Mouse (Mus musculus) neural tube, embryonic 14.5 days (tissue): ENCODE results near the gene Nrxn3. TPM values are rescaled to one million over a fixed set of nuclear protein-coding genes. Genes with fewer than 3 reads are reported as not detected.

Source experiments
- ATAC-seq: fragments of 200-750 bp; cut with Nextera tagmentation; 2 replicates; pipeline ENCODE4 v1.8.0; 2017; ENCODE audit warnings: low read depth, mild to moderate bottlenecking, moderate TSS enrichment, moderate library complexity
- H3K27ac ChIP-seq: fragments of 300-500 bp; sonication (generic); 2 replicates; pipeline ENCODE4 v1.5.1; 2014; ENCODE audit warnings: low read depth, mild to moderate bottlenecking, control low read depth, low read length, moderate library complexity, mixed read lengths
- H3K27me3 ChIP-seq: fragments of 300-500 bp; sonication (generic); 2 replicates; pipeline ENCODE4 v1.6.1; 2014; ENCODE audit warnings: low read length; ENCODE audit not compliant: control insufficient read depth, insufficient read depth
- H3K36me3 ChIP-seq: fragments of 300-500 bp; sonication (generic); 2 replicates; pipeline ENCODE4 v1.6.1; 2014; ENCODE audit warnings: low read length, mixed read lengths; ENCODE audit not compliant: control insufficient read depth, insufficient read depth
- H3K4me1 ChIP-seq: fragments of 300-500 bp; sonication (generic); 2 replicates; pipeline ENCODE4 v1.6.1; 2014; ENCODE audit warnings: low read length; ENCODE audit not compliant: control insufficient read depth, insufficient read depth
- H3K4me2 ChIP-seq: fragments of 300-500 bp; sonication (generic); 2 replicates; pipeline ENCODE4 v1.6.1; 2014; ENCODE audit warnings: mild to moderate bottlenecking, low read depth, low read length, control low read depth
- H3K4me3 ChIP-seq: fragments of 300-500 bp; sonication (generic); 2 replicates; pipeline ENCODE4 v1.5.1; 2014; ENCODE audit warnings: low read depth, low read length, control low read depth, mixed read lengths
- H3K9ac ChIP-seq: fragments of 300-500 bp; sonication (generic); replicated peaks from 2 replicates; pipeline ENCODE4 v1.6.1; 2014; ENCODE audit warnings: low read depth, mild to moderate bottlenecking, control low read depth, low read length, mixed read lengths
- H3K9me3 ChIP-seq: fragments of 300-500 bp; sonication (generic); 2 replicates; pipeline ENCODE4 v1.6.1; 2016; ENCODE audit warnings: low read length; ENCODE audit not compliant: control insufficient read depth
- WGBS: fragments of 180-500 bp; shearing (Covaris S2); extraction: QIAGEN DNeasy Blood & Tissue Kit; methylation state at CpG from one replicate; pipeline ENCODE4 v1.1.7; 2014; 5-methylcytosine and 5-hydroxymethylcytosine counted together
- polyA plus RNA-seq: library from polyadenylated mRNA; unstranded; fragments of >200 nt; fragmentation: Nextera tagmentation; extraction: Ambion mirVana; gene quantifications from 2 replicates; pipeline ENCODE4 v1.2.1, GENCODE M21; 2014

The Nrxn3 gene
- polyA plus RNA-seq, 1 experiment from 2014 or later = 159 TPM

- Histone ChIP-seq H3K4me2 (no peak overlapping the region), H3K9ac (no peak overlapping the region), H3K9me3 (no peaks in the 10 kb centered on the region), H3K4me3 (no peak overlapping the region), H3K27me3 (no peaks in the 10 kb centered on the region), H3K4me1 (no peaks in the 10 kb centered on the region), H3K27ac (no peak overlapping the region), H3K36me3 (no peaks in the 10 kb centered on the region)
- WGBS = 78% methylated on average over 5 of the region's 5 CpGs
- no peak for ATAC-seq
Measured at GRCm38 (mm10) chr12:89946522-89946921, 1223.8 kb downstream of the Nrxn3 start.

GRCm38 (mm10) chr12:89953237-89953636, 1230.6 kb downstream of the Nrxn3 start:
- H3K4me3 ChIP-seq = no peak overlapping the region
- no peaks in the 10 kb centered on the region for H3K36me3 ChIP-seq
- no peak for ATAC-seq
- H3K4me1 ChIP-seq = no peaks in the 10 kb centered on the region
- H3K9me3 ChIP-seq = no peaks in the 10 kb centered on the region
- H3K27ac ChIP-seq = no peak overlapping the region
- no peak overlapping the region for H3K9ac ChIP-seq
- no peak overlapping the region for H3K4me2 ChIP-seq
- no peaks in the 10 kb centered on the region for H3K27me3 ChIP-seq

GRCm38 (mm10) chr12:89953649-89954048, 1231.0 kb downstream of the Nrxn3 start:
- ATAC-seq = no peak
- H3K27ac ChIP-seq = no peak overlapping the region
- no peak overlapping the region for H3K9ac ChIP-seq
- H3K36me3 ChIP-seq = no peaks in the 10 kb centered on the region
- H3K27me3 ChIP-seq = no peaks in the 10 kb centered on the region
- H3K4me3 ChIP-seq = no peak overlapping the region
- H3K4me2 ChIP-seq = no peak overlapping the region
- no peaks in the 10 kb centered on the region for H3K4me1 ChIP-seq
- H3K9me3 ChIP-seq = no peaks in the 10 kb centered on the region
- 58% methylated on average over 3 of the region's 3 CpGs for WGBS

GRCm38 (mm10) chr12:89954441-89955070, 1231.9 kb downstream of the Nrxn3 start:
- no peak for ATAC-seq
- Histone ChIP-seq H3K9me3 (no peaks in the 10 kb centered on the region), H3K9ac (no peak overlapping the region), H3K36me3 (no peaks in the 10 kb centered on the region), H3K4me2 (no peak overlapping the region), H3K4me1 (no peaks in the 10 kb centered on the region), H3K27me3 (no peaks in the 10 kb centered on the region), H3K27ac (no peak overlapping the region), H3K4me3 (no peak overlapping the region)
- 68% methylated on average over 5 of the region's 5 CpGs for WGBS

GRCm38 (mm10) chr12:89963073-89963472, 1240.4 kb downstream of the Nrxn3 start:
- Histone ChIP-seq H3K36me3 (no peaks in the 10 kb centered on the region), H3K27ac (no peak overlapping the region), H3K4me2 (no peak overlapping the region), H3K27me3 (no peaks in the 10 kb centered on the region), H3K9ac (no peak overlapping the region), H3K4me1 (no peaks in the 10 kb centered on the region), H3K9me3 (no peaks in the 10 kb centered on the region), H3K4me3 (no peak overlapping the region)
- WGBS = 76% methylated on average over 1 of the region's 1 CpGs
- ATAC-seq = no peak

- no peak overlapping the region for H3K4me2 ChIP-seq
- no peaks in the 10 kb centered on the region for H3K36me3 ChIP-seq
- H3K9me3 ChIP-seq = no peaks in the 10 kb centered on the region
- no peaks in the 10 kb centered on the region for H3K27me3 ChIP-seq
- H3K4me3 ChIP-seq = no peak overlapping the region
- no peaks in the 10 kb centered on the region for H3K4me1 ChIP-seq
- ATAC-seq = no peak
- WGBS = 94% methylated on average over 4 of the region's 4 CpGs
- no peak overlapping the region for H3K27ac ChIP-seq
- no peak overlapping the region for H3K9ac ChIP-seq
Measured at GRCm38 (mm10) chr12:89976648-89977047, 1254.0 kb downstream of the Nrxn3 start.

GRCm38 (mm10) chr12:89977479-89977878, 1254.8 kb downstream of the Nrxn3 start:
- no peak overlapping the region for H3K4me2 ChIP-seq
- no peaks in the 10 kb centered on the region for H3K36me3 ChIP-seq
- 80% methylated on average over 5 of the region's 5 CpGs for WGBS
- no peak overlapping the region for H3K9ac ChIP-seq
- H3K9me3 ChIP-seq = no peaks in the 10 kb centered on the region
- no peaks in the 10 kb centered on the region for H3K27me3 ChIP-seq
- H3K4me3 ChIP-seq = no peak overlapping the region
- no peak for ATAC-seq
- no peaks in the 10 kb centered on the region; the same call in 1 of the 2 replicates for H3K4me1 ChIP-seq
- no peak overlapping the region for H3K27ac ChIP-seq

- Histone ChIP-seq H3K9me3 (no peaks in the 10 kb centered on the region), H3K4me2 (no peak overlapping the region), H3K27me3 (no peaks in the 10 kb centered on the region), H3K9ac (no peak overlapping the region), H3K36me3 (no peaks in the 10 kb centered on the region), H3K4me1 (peaks cover 7% of the 10 kb centered on the region; the same call in 1 of the 2 replicates), H3K4me3 (no peak overlapping the region), H3K27ac (no peak overlapping the region)
- ATAC-seq = no peak
- 86% methylated on average over 1 of the region's 1 CpGs for WGBS
Measured at GRCm38 (mm10) chr12:89979190-89979589, 1256.5 kb downstream of the Nrxn3 start.

GRCm38 (mm10) chr12:89982445-89982844, 1259.8 kb downstream of the Nrxn3 start:
- no peak overlapping the region; the same call in 1 of the 2 replicates for H3K27ac ChIP-seq
- no peak overlapping the region for H3K4me3 ChIP-seq
- 46% methylated on average over 5 of the region's 5 CpGs for WGBS
- H3K36me3 ChIP-seq = no peaks in the 10 kb centered on the region
- H3K9ac ChIP-seq = no peak overlapping the region
- H3K27me3 ChIP-seq = no peaks in the 10 kb centered on the region
- no peak overlapping the region for H3K4me2 ChIP-seq
- H3K9me3 ChIP-seq = no peaks in the 10 kb centered on the region
- no peak for ATAC-seq
- peaks cover 13% of the 10 kb centered on the region; the same call in 1 of the 2 replicates for H3K4me1 ChIP-seq
